Mouse (Mus musculus) heart, postnatal 0 days (tissue): ENCODE results near the gene 4921524J17Rik. TPM values are rescaled to one million over a fixed set of nuclear protein-coding genes. Genes with fewer than 3 reads are reported as not detected.

Experiments used
- ATAC-seq: fragments of 200-750 bp; cut with Nextera tagmentation; 2 replicates; pipeline ENCODE4 v1.8.0; 2017; ENCODE audit warnings: low read depth, moderate number of reproducible peaks, moderate library complexity; ENCODE audit not compliant: insufficient read depth
- DNase-seq: peaks from one replicate; pipeline ENCODE4 v3.0.0-alpha.2; 2016; ENCODE audit warnings: low spot score
- H3K27ac ChIP-seq: fragments of 300-500 bp; sonication (generic); 2 replicates; pipeline ENCODE4 v1.5.1; 2014; ENCODE audit warnings: low read depth, mild to moderate bottlenecking
- H3K27me3 ChIP-seq: fragments of 300-500 bp; sonication (generic); 2 replicates; pipeline ENCODE4 v1.6.1; 2014; ENCODE audit warnings: low read length, mixed read lengths; ENCODE audit not compliant: control insufficient read depth, insufficient read depth
- H3K36me3 ChIP-seq: fragments of 300-500 bp; sonication (generic); replicated peaks from 2 replicates; pipeline ENCODE4 v1.6.1; 2014; ENCODE audit warnings: low read length, mixed read lengths; ENCODE audit not compliant: control insufficient read depth, insufficient read depth
- H3K4me1 ChIP-seq: fragments of 300-500 bp; sonication (generic); 2 replicates; pipeline ENCODE4 v1.6.1; 2014; ENCODE audit warnings: antibody characterized with exemption; ENCODE audit not compliant: control insufficient read depth, insufficient read depth
- H3K4me2 ChIP-seq: fragments of 300-500 bp; sonication (generic); 2 replicates; pipeline ENCODE4 v1.6.1; 2014; ENCODE audit warnings: low read depth, mild to moderate bottlenecking, low read length, moderate library complexity
- H3K4me3 ChIP-seq: fragments of 300-500 bp; sonication (generic); 2 replicates; pipeline ENCODE4 v1.5.1; 2014; ENCODE audit warnings: low read depth, low read length
- H3K9ac ChIP-seq: fragments of 300-500 bp; sonication (generic); replicated peaks from 2 replicates; pipeline ENCODE4 v1.6.1; 2014; ENCODE audit warnings: low read depth, low read length, mixed read lengths
- H3K9me3 ChIP-seq: fragments of 300-500 bp; sonication (generic); replicated peaks from 2 replicates; pipeline ENCODE4 v1.6.1; 2016; ENCODE audit warnings: low read length; ENCODE audit not compliant: control insufficient read depth
- CTCF ChIP-seq: IDR thresholded peaks from 2 replicates; pipeline ENCODE4 v1.5.1; 2016; ENCODE audit warnings: antibody characterized with exemption, control low read depth, low read depth
- EP300 ChIP-seq: IDR thresholded peaks from 2 replicates; pipeline ENCODE4 v1.6.1; 2016; ENCODE audit warnings: antibody characterized with exemption, low read depth
- WGBS: fragments of 180-500 bp; shearing (Covaris S2); extraction: QIAGEN DNeasy Blood & Tissue Kit; methylation state at CpG from one replicate; pipeline ENCODE4 v1.1.7; 2014; 5-methylcytosine and 5-hydroxymethylcytosine counted together
- polyA plus RNA-seq: library from polyadenylated mRNA; unstranded; fragments of >200 nt; fragmentation: Nextera tagmentation; extraction: Ambion mirVana; gene quantifications from 2 replicates; pipeline ENCODE4 v1.2.1, GENCODE M21; 2015
- total RNA-seq: library from RNA; depleted of rRNA; stranded (reverse); fragments of >200 nt; gene quantifications from 2 replicates; pipeline ENCODE4 v1.2.3, GENCODE M21; 2014; ENCODE audit warnings: low replicate concordance

Gene 4921524J17Rik
- total and polyA plus RNA-seq, 2 experiments from 2014 or later, result 27.6 to 67.6 TPM

- TF ChIP-seq EP300 (no peak), CTCF (no peak)
- 59% methylated on average over 10 of the region's 10 CpGs for WGBS
- H3K27me3 ChIP-seq, result no peaks in the 10 kb centered on the region
- no peak overlapping the region for H3K27ac ChIP-seq
- no peak overlapping the region for H3K4me3 ChIP-seq
- no peaks in the 10 kb centered on the region for H3K9me3 ChIP-seq
- no peak overlapping the region for H3K4me2 ChIP-seq
- H3K9ac ChIP-seq, result no peak overlapping the region
- ATAC-seq (no peak), DNase-seq (no peak)
- peaks cover 11% of the 10 kb centered on the region for H3K36me3 ChIP-seq
- H3K4me1 ChIP-seq, result peaks cover 8% of the 10 kb centered on the region; the same call in 1 of the 2 replicates
Measured at GRCm38 (mm10) chr8:85405961-85406360, 26.7 kb downstream of the 4921524J17Rik start.

GRCm38 (mm10) chr8:85405418-85405817, 27.2 kb downstream of the 4921524J17Rik start:
- no peak overlapping the region for H3K4me3 ChIP-seq
- H3K27ac ChIP-seq, result no peak overlapping the region
- H3K27me3 ChIP-seq, result no peaks in the 10 kb centered on the region
- peaks cover 8% of the 10 kb centered on the region; the same call in 1 of the 2 replicates for H3K4me1 ChIP-seq
- ATAC-seq, result peak; percentile 53; the same call in 1 of the 2 replicates
- no peak overlapping the region for H3K4me2 ChIP-seq
- no peak overlapping the region for H3K9ac ChIP-seq
- WGBS, result 21% methylated on average over 3 of the region's 3 CpGs
- no peaks in the 10 kb centered on the region for H3K9me3 ChIP-seq
- peak; percentile 47 for DNase-seq
- peaks cover 9% of the 10 kb centered on the region for H3K36me3 ChIP-seq
- TF ChIP-seq CTCF (no peak), EP300 (no peak)

- peak; percentile 32 for TF ChIP-seq CTCF
- no peak for TF ChIP-seq EP300
- WGBS, result 87% methylated on average over 4 of the region's 4 CpGs
- no peaks in the 10 kb centered on the region for H3K27me3 ChIP-seq
- H3K9me3 ChIP-seq, result no peaks in the 10 kb centered on the region
- no peaks in the 10 kb centered on the region for H3K36me3 ChIP-seq
- DNase-seq (no peak), ATAC-seq (no peak)
- no peaks in the 10 kb centered on the region; the same call in 1 of the 2 replicates for H3K4me1 ChIP-seq
- H3K9ac ChIP-seq, result no peak overlapping the region
- no peak overlapping the region for H3K27ac ChIP-seq
- no peak overlapping the region for H3K4me3 ChIP-seq
- no peak overlapping the region for H3K4me2 ChIP-seq
Measured at GRCm38 (mm10) chr8:85398548-85398947, 34.1 kb downstream of the 4921524J17Rik start.

DNA sequence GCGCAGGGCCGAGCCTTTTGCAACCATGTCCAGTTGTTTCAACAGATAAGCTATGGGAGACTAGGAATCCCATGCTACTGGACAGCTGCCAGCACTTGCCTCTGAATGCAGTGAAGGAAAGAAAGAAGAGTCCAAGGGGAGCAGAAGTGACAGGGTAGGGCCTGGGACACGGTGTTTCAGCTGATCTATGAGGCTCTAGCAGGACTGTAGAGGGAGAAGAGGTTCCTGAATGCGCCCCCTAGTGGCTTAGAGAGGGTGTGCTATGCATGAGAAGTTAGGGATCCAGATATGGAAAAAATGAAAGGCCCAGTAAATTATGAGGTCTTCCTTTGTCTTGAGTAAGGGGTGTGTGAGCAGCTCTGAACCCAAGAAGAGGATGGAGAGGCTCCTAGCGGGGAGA, 35.1 kb downstream of the 4921524J17Rik start:
- 19% methylated on average over 5 of the region's 5 CpGs for WGBS
- TF ChIP-seq EP300 (no peak), CTCF (peak; percentile 87)
- peak; percentile 77 for DNase-seq
- H3K4me1 ChIP-seq, result no peaks in the 10 kb centered on the region; the same call in 1 of the 2 replicates
- H3K4me3 ChIP-seq, result no peak overlapping the region
- no peaks in the 10 kb centered on the region for H3K27me3 ChIP-seq
- H3K4me2 ChIP-seq, result no peak overlapping the region
- 0 out of 2 replicates have a peak overlapping the region, but pooled peaks have one; percentile 26 for H3K27ac ChIP-seq
- no peaks in the 10 kb centered on the region for H3K9me3 ChIP-seq
- H3K36me3 ChIP-seq, result no peaks in the 10 kb centered on the region
- H3K9ac ChIP-seq, result no peak overlapping the region
- peak; percentile 90 for ATAC-seq

GRCm38 (mm10) chr8:85396432-85397079, 36.1 kb downstream of the 4921524J17Rik start:
- no peak for TF ChIP-seq EP300
- no peak for TF ChIP-seq CTCF
- Histone ChIP-seq H3K27me3 (no peaks in the 10 kb centered on the region), H3K4me1 (no peaks in the 10 kb centered on the region; the same call in 1 of the 2 replicates), H3K36me3 (no peaks in the 10 kb centered on the region), H3K9ac (no peak overlapping the region), H3K4me3 (no peak overlapping the region), H3K27ac (no peak overlapping the region), H3K4me2 (no peak overlapping the region), H3K9me3 (no peaks in the 10 kb centered on the region)
- no peak for ATAC-seq
- DNase-seq, result no peak
- WGBS, result 75% methylated on average over 5 of the region's 5 CpGs
